Mouse (Mus musculus): ENCODE measurements around the gene Pibf1.

GRCm38 (mm10) chr14:99099967-99100587, 853 bp downstream of the Pibf1 start:
- TF ChIP-seq POLR2A (IDR thresholded peaks at IDR 0.05; ENCODE audit: low read depth, low read length), result no peak
- TF ChIP-seq CTCF (IDR thresholded peaks at IDR 0.05; ENCODE audit: extremely low read depth, insufficient read depth, insufficient read length, insufficient replicate concordance), result no peak
